Mouse (Mus musculus): ENCODE data around the gene Nfs1. TPM values are rescaled to one million over a fixed set of nuclear protein-coding genes. Genes with fewer than 3 reads are reported as not detected.

Nfs1 gene
- 27.1 and 41.1 TPM in 2 replicates for polyA plus RNA-seq (2012; rRNA removed; ENCODE audit: low replicate concordance)

GRCm38 (mm10) chr2:156143953-156144724 is at the start of gene Nfs1, which contains the start of gene Romo1:
Gene Nfs1, minus strand, starts transcription at chr2:156144186.
Gene Romo1, plus strand, starts transcription at chr2:156144039.

GRCm38 (mm10) chr2:156180094-156180821 is 36.3 kb upstream of the Nfs1 start, which contains the start of gene Rbm39:
Gene Rbm39, minus strand, starts transcription at chr2:156180238.

GRCm38 (mm10) chr2:156126992-156127391 is 17.0 kb downstream of the Nfs1 start, which contains the start of gene Gm28036:
Gene Gm28036, minus strand, starts transcription at chr2:156127092.

GRCm38 (mm10) chr2:156111358-156112079 is 32.5 kb downstream of the Nfs1 start, which contains the start of the genes Cpne1 and Rbm12:
Gene Cpne1, minus strand, starts transcription at chr2:156111965.
Gene Rbm12, minus strand, starts transcription at chr2:156111978.

Other genes starting within 250 kb of the Nfs1 start
- 6.6 and 8.5 TPM in 2 replicates for gene Uqcc1, start 213.9 kb downstream of the Nfs1 start, polyA plus RNA-seq (2012; rRNA removed; ENCODE audit: low replicate concordance)
- not detected in 2 replicates for gene Gm15557, start 203.5 kb downstream of the Nfs1 start, polyA plus RNA-seq (2012; rRNA removed; ENCODE audit: low replicate concordance)
- not detected in 2 replicates for gene Gdf5, start 198.8 kb downstream of the Nfs1 start, polyA plus RNA-seq (2012; rRNA removed; ENCODE audit: low replicate concordance)
- gene Cep250, start 187.7 kb downstream of the Nfs1 start, polyA plus RNA-seq (2012; rRNA removed; ENCODE audit: low replicate concordance): 3.8 and 4.3 TPM in 2 replicates
- gene 6430550D23Rik, start 136.2 kb downstream of the Nfs1 start, polyA plus RNA-seq (2012; rRNA removed; ENCODE audit: low replicate concordance): 1.4 and 1.9 TPM in 2 replicates
- 225 and 402 TPM in 2 replicates for gene Ergic3, start 136.1 kb downstream of the Nfs1 start, polyA plus RNA-seq (2012; rRNA removed; ENCODE audit: low replicate concordance)
- gene Fer1l4, start 91.2 kb downstream of the Nfs1 start, polyA plus RNA-seq (2012; rRNA removed; ENCODE audit: low replicate concordance): 0.30 and 10.9 TPM in 2 replicates
- 0.27 and 0.93 TPM in 2 replicates for gene Spag4, start 79.0 kb downstream of the Nfs1 start, polyA plus RNA-seq (2012; rRNA removed; ENCODE audit: low replicate concordance)
- gene Cpne1, start 32.2 kb downstream of the Nfs1 start, polyA plus RNA-seq (2012; rRNA removed; ENCODE audit: low replicate concordance): 27.7 and 40.4 TPM in 2 replicates
- 3.8 and 4.8 TPM in 2 replicates for gene Rbm12, start 32.2 kb downstream of the Nfs1 start, polyA plus RNA-seq (2012; rRNA removed; ENCODE audit: low replicate concordance)
- gene Gm28036, start 17.1 kb downstream of the Nfs1 start, polyA plus RNA-seq (2012; rRNA removed; ENCODE audit: low replicate concordance): 0.24 and 0.83 TPM in 2 replicates
- gene Romo1, start 147 bp downstream of the Nfs1 start, polyA plus RNA-seq (2012; rRNA removed; ENCODE audit: low replicate concordance): 203 and 222 TPM in 2 replicates
- gene Rbm39, start 36.1 kb upstream of the Nfs1 start, polyA plus RNA-seq (2012; rRNA removed; ENCODE audit: low replicate concordance): 26.9 and 39.9 TPM in 2 replicates
- 3.6 and 4.3 TPM in 2 replicates for gene Phf20, start 52.3 kb upstream of the Nfs1 start, polyA plus RNA-seq (2012; rRNA removed; ENCODE audit: low replicate concordance)
- gene Cnbd2, start 168.1 kb upstream of the Nfs1 start, polyA plus RNA-seq (2012; rRNA removed; ENCODE audit: low replicate concordance): 0.27 and 0.44 TPM in 2 replicates
- gene Scand1, start 168.5 kb upstream of the Nfs1 start, polyA plus RNA-seq (2012; rRNA removed; ENCODE audit: low replicate concordance): 405 and 1,530 TPM in 2 replicates

Measured in duodenum, adult 2 months (tissue).